Mouse (Mus musculus) midbrain, embryonic 11.5 days (tissue): ENCODE measurements around the gene Tsfm. TPM values are rescaled to one million over a fixed set of nuclear protein-coding genes. Genes with fewer than 3 reads are reported as not detected.

Source experiments
- ATAC-seq: fragments of 200-750 bp; cut with Nextera tagmentation; 2 replicates; pipeline ENCODE4 v1.8.0; 2017; ENCODE audit warnings: moderate TSS enrichment, moderate library complexity; ENCODE audit not compliant: low FRiP score
- DNase-seq: peaks from one replicate; pipeline ENCODE4 v3.0.0; 2015; ENCODE audit warnings: low spot score; ENCODE audit errors: missing footprints
- H3K27ac ChIP-seq: fragments of 300-500 bp; sonication (generic); 2 replicates; pipeline ENCODE4 v1.5.1; 2014; ENCODE audit warnings: low read depth, low read length
- H3K27me3 ChIP-seq: fragments of 300-500 bp; sonication (generic); 2 replicates; pipeline ENCODE4 v1.6.1; 2014; ENCODE audit warnings: mild to moderate bottlenecking, low read length, moderate library complexity, mixed read lengths; ENCODE audit not compliant: control insufficient read depth, insufficient read depth
- H3K36me3 ChIP-seq: fragments of 300-500 bp; sonication (generic); 2 replicates; pipeline ENCODE4 v1.6.1; 2014; ENCODE audit warnings: mild to moderate bottlenecking, low read length, moderate library complexity, mixed read lengths; ENCODE audit not compliant: control insufficient read depth, insufficient read depth
- H3K4me1 ChIP-seq: fragments of 300-500 bp; sonication (generic); 2 replicates; pipeline ENCODE4 v1.6.1; 2014; ENCODE audit warnings: low read length; ENCODE audit not compliant: control insufficient read depth, insufficient read depth
- H3K4me2 ChIP-seq: fragments of 300-500 bp; sonication (generic); 2 replicates; pipeline ENCODE4 v1.6.1; 2014; ENCODE audit warnings: mild to moderate bottlenecking, moderate library complexity
- H3K4me3 ChIP-seq: fragments of 300-500 bp; sonication (generic); 2 replicates; pipeline ENCODE4 v1.5.1; 2014; ENCODE audit warnings: low read depth, low read length
- H3K9ac ChIP-seq: fragments of 300-500 bp; sonication (generic); 2 replicates; pipeline ENCODE4 v1.6.1; 2014; ENCODE audit warnings: low read length
- H3K9me3 ChIP-seq: fragments of 300-500 bp; sonication (generic); 2 replicates; pipeline ENCODE4 v1.6.1; 2016; ENCODE audit warnings: low read length; ENCODE audit not compliant: control insufficient read depth
- WGBS: fragments of 180-500 bp; shearing (Covaris S2); extraction: QIAGEN DNeasy Blood & Tissue Kit; methylation state at CpG from one replicate; pipeline ENCODE4 v1.1.7; 2014; 5-methylcytosine and 5-hydroxymethylcytosine counted together
- polyA plus RNA-seq: library from polyadenylated mRNA; unstranded; fragments of >200 nt; fragmentation: Nextera tagmentation; extraction: Ambion mirVana; gene quantifications from 2 replicates; pipeline ENCODE4 v1.2.1, GENCODE M21; 2014

Tsfm gene
- polyA plus RNA-seq, 1 experiment from 2014 or later: 80.7 TPM

DNA sequence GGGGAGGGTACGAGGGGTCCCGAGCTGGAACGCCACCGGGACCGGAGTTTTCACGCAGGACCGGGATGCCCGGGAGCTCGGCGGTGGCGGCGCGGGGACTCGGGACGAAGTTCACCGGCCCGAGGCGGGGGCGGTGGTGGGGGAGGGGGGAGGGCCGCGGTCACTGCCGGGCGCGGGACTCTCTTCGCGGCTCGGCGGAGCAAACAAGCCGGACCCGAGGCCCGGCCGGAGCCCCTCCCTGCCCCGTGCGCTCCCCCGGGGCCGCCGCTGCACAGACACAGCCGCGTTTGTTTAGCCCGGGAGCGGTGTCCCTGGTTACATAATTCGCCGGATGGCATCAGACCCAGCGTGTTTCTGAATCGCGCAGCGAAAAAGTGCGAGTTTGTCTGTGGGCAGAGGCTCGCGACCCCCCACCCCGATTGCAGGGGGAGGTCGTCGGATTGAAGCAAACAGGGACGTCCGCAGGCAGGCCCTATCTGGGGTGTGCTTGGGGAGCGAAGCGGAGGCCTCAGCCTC, 50.9 kb downstream of the Tsfm start:
- H3K4me3 ChIP-seq: peak overlapping the region; percentile 88
- peak; percentile 31 for ATAC-seq
- H3K9me3 ChIP-seq: no peaks in the 10 kb centered on the region
- H3K9ac ChIP-seq: peak overlapping the region; percentile 85
- peak; percentile 93 for DNase-seq
- no peaks in the 10 kb centered on the region for H3K36me3 ChIP-seq
- H3K27ac ChIP-seq: peak overlapping the region; percentile 99
- WGBS: under 1% methylated on average over 42 of the region's 57 CpGs
- no peaks in the 10 kb centered on the region for H3K27me3 ChIP-seq
- peak overlapping the region; percentile 75 for H3K4me2 ChIP-seq
- H3K4me1 ChIP-seq: peaks cover 48% of the 10 kb centered on the region

DNA sequence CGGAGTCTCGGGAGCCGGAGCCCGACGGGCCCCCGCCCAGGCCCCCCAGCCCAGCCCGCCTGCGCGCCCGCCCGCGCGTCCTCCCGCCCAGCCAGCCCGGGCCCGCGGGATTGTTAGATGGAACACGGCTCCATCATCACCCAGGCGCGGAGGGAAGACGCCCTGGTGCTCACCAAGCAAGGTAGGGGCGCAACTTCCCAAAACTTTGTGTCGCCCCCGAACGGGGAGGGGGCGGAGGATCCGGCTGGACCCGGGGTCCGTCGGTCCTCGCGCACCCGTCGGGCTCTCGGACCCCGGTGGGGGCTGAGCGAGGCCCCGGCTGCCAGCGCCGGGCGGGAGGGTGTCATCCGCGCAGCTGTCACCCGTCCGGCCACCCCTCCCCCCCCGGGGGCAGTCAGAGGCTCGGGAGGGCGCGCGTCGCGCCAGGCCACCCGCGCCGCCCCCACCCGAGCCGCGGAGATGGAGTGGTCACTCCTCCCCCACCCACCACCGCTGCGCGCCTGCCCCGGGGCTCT, 51.5 kb downstream of the Tsfm start:
- peak overlapping the region; percentile 88 for H3K4me3 ChIP-seq
- peak overlapping the region; percentile 85 for H3K9ac ChIP-seq
- ATAC-seq (peak; percentile 23), DNase-seq (peak; percentile 93)
- no peaks in the 10 kb centered on the region for H3K27me3 ChIP-seq
- H3K4me1 ChIP-seq: peaks cover 44% of the 10 kb centered on the region
- peak overlapping the region; percentile 75 for H3K4me2 ChIP-seq
- WGBS: 0% methylated on average over 25 of the region's 62 CpGs
- H3K36me3 ChIP-seq: no peaks in the 10 kb centered on the region
- peak overlapping the region; percentile 99 for H3K27ac ChIP-seq
- H3K9me3 ChIP-seq: no peaks in the 10 kb centered on the region

DNA sequence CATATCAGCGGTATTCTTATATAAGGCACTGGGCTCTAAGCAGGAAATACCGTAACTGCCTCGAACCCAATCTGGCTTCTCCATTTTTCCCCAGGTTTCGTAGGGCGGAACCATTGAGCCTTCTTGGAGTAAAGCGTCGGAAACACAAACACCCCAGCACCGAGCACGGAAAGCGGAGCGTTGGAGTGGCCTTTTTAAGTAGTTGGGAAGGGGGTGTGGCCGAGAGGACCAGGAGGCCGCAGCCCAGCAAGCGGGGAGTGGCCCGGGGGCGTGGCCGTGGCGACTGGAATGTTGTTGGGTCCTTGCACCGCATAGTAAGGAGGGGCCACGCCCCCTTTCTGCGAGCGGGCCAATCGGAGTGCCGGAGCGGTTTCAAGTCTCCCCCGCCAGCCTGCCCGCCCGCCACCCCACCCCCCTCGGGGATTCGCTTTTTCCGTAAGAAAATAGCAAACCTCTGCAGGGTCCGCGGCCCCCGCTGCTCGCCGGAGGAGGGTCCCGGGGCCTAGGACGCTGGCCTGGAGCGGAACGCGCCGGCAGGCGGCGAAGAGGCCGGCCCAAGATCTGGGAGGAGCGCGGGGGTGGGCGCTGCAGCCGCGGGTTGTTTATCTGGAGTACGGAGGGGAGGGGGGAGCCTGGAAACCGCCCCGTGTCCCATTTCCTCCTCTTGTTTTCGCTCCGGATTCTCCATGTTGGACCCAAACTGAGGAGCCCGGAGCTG, 52.2 kb downstream of the Tsfm start, which contains the start of gene Ctdsp2:
TSS of gene Ctdsp2 (plus strand) at position 441 of the 718 bp plus-strand sequence.
- Histone ChIP-seq H3K9me3 (no peaks in the 10 kb centered on the region), H3K9ac (peak within 1 kb of the TSS; percentile 85), H3K27ac (peak within 1 kb of the TSS; percentile 99), H3K27me3 (no peaks in the 10 kb centered on the region), H3K4me2 (peak within 1 kb of the TSS; percentile 75), H3K36me3 (no peaks in the 10 kb centered on the region), H3K4me3 (peak within 1 kb of the TSS; percentile 88), H3K4me1 (peaks cover 37% of the 10 kb centered on the region)
- WGBS: under 1% methylated on average over 48 of the region's 56 CpGs
- DNase-seq: peak; percentile 100
- ATAC-seq: peak; percentile 92

DNA sequence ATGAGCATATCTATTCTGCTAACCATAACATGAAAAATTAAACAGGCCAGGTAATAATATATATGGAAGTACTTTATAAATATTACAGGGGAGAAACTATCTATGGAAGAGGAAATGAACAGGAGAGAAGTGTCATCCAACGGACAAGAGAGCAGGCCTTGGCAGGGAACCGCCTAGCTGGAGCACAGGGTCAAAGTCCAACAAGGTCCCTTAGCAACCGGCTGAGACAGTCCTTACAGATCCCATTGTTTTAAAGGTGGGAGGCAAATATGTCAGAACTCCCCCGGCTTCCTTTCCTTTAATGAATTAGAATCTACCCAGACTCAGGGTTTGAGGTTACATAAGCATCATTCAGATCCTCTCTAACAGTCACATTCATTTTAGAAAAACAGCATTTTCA, 53.6 kb downstream of the Tsfm start:
- H3K4me3 ChIP-seq: no peak overlapping the region
- H3K4me2 ChIP-seq: no peak overlapping the region
- no peak overlapping the region for H3K9ac ChIP-seq
- WGBS: 17% methylated on average over 4 of the region's 4 CpGs
- H3K27ac ChIP-seq: no peak overlapping the region
- no peaks in the 10 kb centered on the region for H3K9me3 ChIP-seq
- no peaks in the 10 kb centered on the region for H3K36me3 ChIP-seq
- ATAC-seq: no peak
- no peaks in the 10 kb centered on the region for H3K27me3 ChIP-seq
- DNase-seq: no peak
- peaks cover 32% of the 10 kb centered on the region for H3K4me1 ChIP-seq

DNA sequence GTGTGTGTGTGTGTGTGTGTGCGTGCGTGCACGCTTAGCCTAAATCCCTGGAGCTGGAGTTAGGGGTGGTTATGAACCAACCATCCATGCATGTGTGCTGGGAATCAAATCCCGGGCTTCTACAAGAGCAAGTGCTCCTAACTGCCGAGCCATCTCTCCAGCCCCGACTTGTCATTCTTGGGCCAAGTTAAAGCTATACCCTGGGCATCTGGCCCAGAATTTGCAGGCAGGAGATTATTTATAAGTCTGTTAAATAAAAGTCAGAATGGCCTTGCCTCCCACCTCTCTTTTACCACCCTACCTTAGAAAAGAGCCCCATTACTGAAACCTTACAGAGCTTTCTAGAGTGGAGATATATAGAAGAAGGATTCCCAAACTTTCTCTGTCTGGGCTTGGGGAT, 54.9 kb downstream of the Tsfm start:
- no peaks in the 10 kb centered on the region for H3K27me3 ChIP-seq
- WGBS: 90% methylated on average over 6 of the region's 6 CpGs
- H3K4me2 ChIP-seq: no peak overlapping the region
- ATAC-seq (no peak), DNase-seq (no peak)
- H3K4me1 ChIP-seq: peaks cover 26% of the 10 kb centered on the region
- H3K9ac ChIP-seq: no peak overlapping the region
- no peaks in the 10 kb centered on the region for H3K9me3 ChIP-seq
- H3K27ac ChIP-seq: no peak overlapping the region
- H3K36me3 ChIP-seq: no peaks in the 10 kb centered on the region
- no peak overlapping the region for H3K4me3 ChIP-seq

DNA sequence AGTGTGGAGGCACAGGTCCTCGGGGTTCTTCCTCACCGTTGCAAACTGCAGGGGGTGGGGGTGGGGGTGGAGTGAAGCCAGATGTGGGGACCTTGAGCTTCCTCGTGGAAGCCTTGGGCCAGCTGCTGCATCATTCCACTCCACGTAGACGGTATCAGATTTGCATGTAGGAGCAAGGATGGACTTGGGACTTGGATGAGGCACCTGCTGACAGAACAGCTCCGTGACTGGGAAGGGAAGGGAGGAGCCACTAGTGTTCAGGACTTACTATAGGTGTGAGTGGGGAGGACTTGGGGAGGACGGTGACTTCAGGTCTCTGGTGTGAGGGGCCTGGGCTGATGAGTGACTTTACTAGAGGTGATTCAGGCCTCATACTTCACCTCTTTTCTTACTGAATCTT, 57.7 kb downstream of the Tsfm start:
- no peak for ATAC-seq
- Histone ChIP-seq H3K9me3 (no peaks in the 10 kb centered on the region), H3K4me2 (no peak overlapping the region), H3K4me1 (peaks cover 20% of the 10 kb centered on the region), H3K27me3 (no peaks in the 10 kb centered on the region), H3K9ac (no peak overlapping the region; the same call in 1 of the 2 replicates), H3K4me3 (no peak overlapping the region), H3K27ac (no peak overlapping the region), H3K36me3 (no peaks in the 10 kb centered on the region)
- peak; percentile 83 for DNase-seq
- WGBS: 20% methylated on average over 7 of the region's 7 CpGs

DNA sequence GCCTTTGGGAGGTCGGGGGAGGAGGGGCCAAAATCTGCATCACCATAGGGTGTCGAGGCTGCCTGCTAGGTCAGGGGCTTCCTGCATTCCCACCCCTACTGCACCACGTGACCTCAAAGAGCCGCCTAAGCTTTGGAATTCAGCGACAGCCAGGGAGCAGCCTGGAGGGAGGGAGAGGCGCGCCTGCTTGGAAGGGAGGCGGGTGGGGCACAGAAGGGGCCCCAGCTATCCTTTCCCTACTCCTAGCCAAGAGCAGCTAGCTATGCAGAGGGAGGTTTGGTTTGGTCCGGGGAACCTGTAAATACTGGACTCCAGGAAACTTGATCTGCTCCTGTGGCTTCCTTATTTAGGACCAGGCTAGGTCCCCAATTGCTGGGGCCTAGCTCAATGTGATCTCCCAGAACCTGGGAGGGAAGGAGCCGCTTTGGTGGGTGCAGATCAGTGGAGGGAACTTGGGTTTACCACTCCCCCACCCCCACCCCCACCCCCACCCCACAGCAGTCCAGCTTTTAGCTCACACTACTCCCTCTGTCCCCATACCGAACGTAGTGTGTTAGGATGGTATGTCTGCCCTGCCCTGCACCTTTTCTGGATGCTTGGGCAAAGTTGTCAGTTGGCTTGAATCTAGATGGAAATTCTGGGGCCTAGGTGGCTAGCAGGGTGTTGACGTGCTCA, 58.5 kb downstream of the Tsfm start:
- H3K9me3 ChIP-seq: no peaks in the 10 kb centered on the region
- H3K27me3 ChIP-seq: no peaks in the 10 kb centered on the region
- 4% methylated on average over 13 of the region's 13 CpGs for WGBS
- no peak overlapping the region for H3K27ac ChIP-seq
- H3K4me1 ChIP-seq: peaks cover 16% of the 10 kb centered on the region
- no peak overlapping the region for H3K4me3 ChIP-seq
- H3K36me3 ChIP-seq: no peaks in the 10 kb centered on the region
- peak overlapping the region; percentile 16 for H3K4me2 ChIP-seq
- DNase-seq (peak; percentile 93), ATAC-seq (peak; percentile 90)
- peak overlapping the region; percentile 5; the same call in 1 of the 2 replicates for H3K9ac ChIP-seq

DNA sequence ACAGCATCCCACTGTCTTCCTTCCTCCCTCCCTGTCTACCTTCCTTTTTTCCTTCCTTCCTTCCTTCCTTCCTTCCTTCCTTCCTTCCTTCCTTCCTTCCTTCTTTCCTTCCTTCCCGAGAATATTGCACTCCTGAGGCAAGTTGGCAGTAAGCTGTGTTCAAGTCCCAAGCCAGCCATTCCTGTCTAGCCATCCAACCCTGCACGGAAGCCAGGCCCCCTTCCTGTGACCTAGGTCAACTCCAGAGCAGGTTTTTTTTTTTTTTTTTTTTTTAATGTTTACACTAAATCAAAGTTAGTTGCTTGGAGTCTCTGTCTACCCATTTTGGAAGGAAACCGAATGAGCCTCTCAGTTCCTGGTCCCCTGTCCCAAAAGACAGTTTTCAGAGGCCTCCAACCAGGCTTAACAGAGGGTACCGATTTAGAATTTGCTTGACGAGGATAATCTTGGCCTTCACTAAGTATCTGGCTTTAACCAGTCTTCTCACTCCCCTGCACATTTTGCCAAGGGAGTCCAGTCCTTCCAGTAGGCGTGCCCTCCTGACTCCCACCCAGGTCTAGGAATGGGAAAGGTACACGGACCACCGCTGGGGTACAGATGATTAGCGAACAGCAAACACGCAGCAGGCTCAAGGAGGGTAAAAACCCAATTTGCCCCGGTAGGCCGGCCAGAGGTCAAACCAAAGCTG, 59.1 kb downstream of the Tsfm start:
- peak overlapping the region; percentile 16 for H3K4me2 ChIP-seq
- peaks cover 16% of the 10 kb centered on the region for H3K4me1 ChIP-seq
- no peak overlapping the region for H3K4me3 ChIP-seq
- WGBS: 1% methylated on average over 12 of the region's 12 CpGs
- H3K9me3 ChIP-seq: no peaks in the 10 kb centered on the region
- no peak overlapping the region for H3K9ac ChIP-seq
- ATAC-seq (no peak; the same call in 1 of the 2 replicates), DNase-seq (no peak)
- H3K36me3 ChIP-seq: no peaks in the 10 kb centered on the region
- H3K27ac ChIP-seq: no peak overlapping the region
- H3K27me3 ChIP-seq: no peaks in the 10 kb centered on the region
